Mouse (Mus musculus): ENCODE measurements around the gene Fchsd2.

Gene Fchsd2

GRCm38 (mm10) chr7:101272466-101273160 is 179.9 kb downstream of the Fchsd2 start:
- CTCF ChIA-PET = no interaction called here

- CTCF ChIA-PET = no interaction called here
Observed at GRCm38 (mm10) chr7:101282721-101283120, 190.1 kb downstream of the Fchsd2 start.

- CTCF ChIA-PET = no interaction called here
Observed at GRCm38 (mm10) chr7:101284504-101284903, 191.8 kb downstream of the Fchsd2 start.

GRCm38 (mm10) chr7:101286891-101287290 is 194.2 kb downstream of the Fchsd2 start:
- CTCF ChIA-PET = no interaction called here

GRCm38 (mm10) chr7:101287820-101288219 is 195.2 kb downstream of the Fchsd2 start:
- CTCF ChIA-PET = interaction anchor here (0.5 to 1.5 kb wide), 6 partner anchors 14 to 751 kb away, joined by 3 to 10 read pairs (median 4); partner anchors contain the start of gene Atg16l2

- CTCF ChIA-PET = interaction anchor here (0.6 to 1.5 kb wide), 8 partner anchors 13 to 752 kb away, joined by 3 to 10 read pairs (median 6); partner anchors contain the start of gene Atg16l2
Observed at GRCm38 (mm10) chr7:101288436-101288835, 195.8 kb downstream of the Fchsd2 start.

- CTCF ChIA-PET = no interaction called here
Observed at GRCm38 (mm10) chr7:101290401-101290800, 197.7 kb downstream of the Fchsd2 start.

GRCm38 (mm10) chr7:101291211-101291610 is 198.5 kb downstream of the Fchsd2 start:
- CTCF ChIA-PET = no interaction called here

GRCm38 (mm10) chr7:101291641-101292040 is 199.0 kb downstream of the Fchsd2 start:
- CTCF ChIA-PET = interaction anchor here (0.6 kb wide), 1 partner anchor 20 kb away, joined by 3 read pairs; no protein-coding TSS in a partner anchor

GRCm38 (mm10) chr7:101292086-101292485 is 199.4 kb downstream of the Fchsd2 start:
- CTCF ChIA-PET = interaction anchor here (0.6 kb wide), 1 partner anchor 20 kb away, joined by 3 read pairs; no protein-coding TSS in a partner anchor

- CTCF ChIA-PET = no interaction called here
Observed at GRCm38 (mm10) chr7:101292696-101293095, 200.0 kb downstream of the Fchsd2 start.

- CTCF ChIA-PET = no interaction called here
Observed at GRCm38 (mm10) chr7:101293138-101293537, 200.5 kb downstream of the Fchsd2 start.

- CTCF ChIA-PET = interaction anchor here (0.7 kb wide), 1 partner anchor 40 kb away, joined by 5 read pairs; no protein-coding TSS in a partner anchor
Observed at GRCm38 (mm10) chr7:101293611-101294010, 200.9 kb downstream of the Fchsd2 start.

GRCm38 (mm10) chr7:101295438-101295837 is 202.8 kb downstream of the Fchsd2 start:
- CTCF ChIA-PET = no interaction called here

- CTCF ChIA-PET = no interaction called here
Observed at GRCm38 (mm10) chr7:101296252-101297022, 203.8 kb downstream of the Fchsd2 start.

GRCm38 (mm10) chr7:101297023-101297405 is 204.4 kb downstream of the Fchsd2 start:
- CTCF ChIA-PET = interaction anchor here (0.7 kb wide), 1 partner anchor 101 kb away, joined by 3 read pairs; no protein-coding TSS in a partner anchor

- CTCF ChIA-PET = interaction anchor here (0.7 kb wide), 1 partner anchor 43 kb away, joined by 3 read pairs; no protein-coding TSS in a partner anchor
Observed at GRCm38 (mm10) chr7:101298375-101298774, 205.7 kb downstream of the Fchsd2 start.

GRCm38 (mm10) chr7:101301361-101301880 is 208.8 kb downstream of the Fchsd2 start:
- CTCF ChIA-PET = interaction anchor here (0.6 to 1.3 kb wide), 4 partner anchors 13 to 111 kb away, joined by 3 to 10 read pairs (median 4); no protein-coding TSS in a partner anchor

- CTCF ChIA-PET = interaction anchor here (0.6 to 1.3 kb wide), 5 partner anchors 14 to 182 kb away, joined by 3 to 10 read pairs (median 3); no protein-coding TSS in a partner anchor
Observed at GRCm38 (mm10) chr7:101301881-101302456, 209.3 kb downstream of the Fchsd2 start, which contains the start of gene Atg16l2. Gene Atg16l2, minus strand, starts transcription at chr7:101302251.

- CTCF ChIA-PET = interaction anchor here (0.6 kb wide), 1 partner anchor 182 kb away, joined by 3 read pairs; no protein-coding TSS in a partner anchor
Observed at GRCm38 (mm10) chr7:101302691-101303090, 210.0 kb downstream of the Fchsd2 start.

GRCm38 (mm10) chr7:101306841-101307240 is 214.2 kb downstream of the Fchsd2 start:
- CTCF ChIA-PET = no interaction called here

- CTCF ChIA-PET = interaction anchor here (2.0 kb wide), 1 partner anchor 53 kb away, joined by 12 read pairs; no protein-coding TSS in a partner anchor
Observed at GRCm38 (mm10) chr7:101309985-101310326, 217.3 kb downstream of the Fchsd2 start.
